Mouse (Mus musculus) cerebellum, postnatal 14 days (tissue): ENCODE results near the gene Vps29.
"Not testable (repeated sequence)": the region's sequence is repeated elsewhere in the genome, so short reads cannot be mapped to it uniquely, and the experiment has no call there.

ENCODE experiments used
- DNase-seq, 2 experiments: peaks; one replicate each; pipeline ENCODE4 v3.0.0; 2021; ENCODE audit warnings: mixed read lengths in 2 of 2

Vps29 gene

GRCm38 (mm10) chr5:122353807-122354491 is at the start of gene Vps29, which contains the start of gene Rad9b:
Vps29 (plus strand) TSS chr5:122354369.
Rad9b (minus strand) TSS chr5:122354233.
- DNase-seq, result peak; percentile 100

DNA sequence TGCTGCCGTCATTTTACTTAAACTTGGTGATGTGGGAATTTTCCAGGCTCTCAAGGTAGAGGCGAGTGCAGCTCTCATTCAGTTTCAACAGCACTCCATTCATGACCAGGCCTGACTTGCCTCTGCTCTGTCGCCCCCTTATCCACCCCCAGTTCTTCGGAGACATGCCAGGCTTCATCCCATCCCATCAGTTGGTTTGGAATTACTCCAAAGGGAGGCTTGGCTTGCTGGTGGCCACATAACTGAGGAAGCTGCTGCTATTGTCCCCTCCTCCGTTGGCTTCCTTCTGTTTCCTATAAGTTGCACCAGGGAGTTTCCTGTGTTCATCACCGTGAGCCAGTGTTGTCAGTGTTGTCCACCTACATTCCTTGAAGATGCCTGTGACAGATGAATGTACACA is 49.6 kb upstream of the Vps29 start:
- DNase-seq, result no peak

- no peak for DNase-seq
Observed at GRCm38 (mm10) chr5:122305472-122305871, 48.7 kb upstream of the Vps29 start.

DNA sequence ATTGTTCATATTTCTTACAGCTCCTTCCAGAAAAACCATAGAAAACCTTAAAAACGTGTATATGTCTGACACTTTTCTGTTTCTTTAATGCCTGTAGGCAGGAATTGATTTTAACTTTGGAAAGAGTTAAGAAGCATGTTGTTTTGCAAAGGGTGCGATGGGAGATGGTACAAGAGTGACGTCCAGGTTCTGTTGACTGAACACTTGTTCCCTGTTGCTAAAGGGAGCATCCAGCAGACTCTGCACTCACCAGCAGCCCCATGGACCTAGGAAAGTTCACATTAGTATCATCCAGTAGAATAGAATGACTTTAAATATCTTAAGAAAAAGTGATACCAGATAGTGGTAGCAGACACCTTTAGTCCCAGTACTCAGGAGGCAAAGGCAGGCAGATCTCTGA is 47.6 kb upstream of the Vps29 start:
- DNase-seq, result no peak

DNA sequence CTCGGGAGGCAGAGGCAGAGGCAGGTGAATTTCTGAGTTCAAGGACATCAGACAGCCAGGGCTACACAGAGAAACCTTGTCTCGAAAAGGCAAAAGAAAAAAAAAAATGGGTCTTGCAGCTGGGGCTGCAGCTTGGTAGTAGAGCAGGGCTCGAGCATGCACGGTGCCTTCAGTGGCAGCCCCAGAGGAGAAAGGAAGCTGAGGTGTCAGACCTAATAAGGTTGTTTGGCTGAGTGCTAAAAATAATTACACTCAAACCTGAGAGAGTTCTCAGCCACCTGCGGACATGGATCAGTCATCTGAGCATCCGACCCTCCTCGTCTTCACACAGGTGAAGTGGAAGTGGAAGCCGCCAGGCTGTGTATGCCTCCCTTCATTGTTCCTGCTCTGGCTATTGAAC is 43.5 kb upstream of the Vps29 start:
- no peak for DNase-seq

GRCm38 (mm10) chr5:122311692-122312091 is 42.5 kb upstream of the Vps29 start:
- no peak for DNase-seq

DNA sequence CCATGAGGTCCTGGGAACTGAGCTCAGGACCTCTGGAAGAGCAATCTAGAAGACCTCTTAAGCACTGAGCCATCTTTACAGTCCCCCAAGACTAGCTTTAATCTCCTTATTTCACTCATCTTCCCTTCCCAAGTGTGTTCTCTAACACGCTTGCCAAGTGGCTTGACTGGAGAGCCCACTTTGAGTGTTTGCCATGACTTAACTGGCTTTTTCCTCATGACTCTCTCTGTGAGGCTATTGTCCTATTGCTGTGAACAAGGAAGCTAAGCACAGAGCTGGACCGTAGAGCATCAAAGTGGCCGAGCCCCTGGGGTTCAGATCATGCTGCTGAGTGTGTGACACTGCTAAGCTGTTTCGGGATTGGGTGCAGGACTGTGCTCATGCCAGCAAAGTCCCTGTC is 41.8 kb upstream of the Vps29 start:
- no peak for DNase-seq

DNA sequence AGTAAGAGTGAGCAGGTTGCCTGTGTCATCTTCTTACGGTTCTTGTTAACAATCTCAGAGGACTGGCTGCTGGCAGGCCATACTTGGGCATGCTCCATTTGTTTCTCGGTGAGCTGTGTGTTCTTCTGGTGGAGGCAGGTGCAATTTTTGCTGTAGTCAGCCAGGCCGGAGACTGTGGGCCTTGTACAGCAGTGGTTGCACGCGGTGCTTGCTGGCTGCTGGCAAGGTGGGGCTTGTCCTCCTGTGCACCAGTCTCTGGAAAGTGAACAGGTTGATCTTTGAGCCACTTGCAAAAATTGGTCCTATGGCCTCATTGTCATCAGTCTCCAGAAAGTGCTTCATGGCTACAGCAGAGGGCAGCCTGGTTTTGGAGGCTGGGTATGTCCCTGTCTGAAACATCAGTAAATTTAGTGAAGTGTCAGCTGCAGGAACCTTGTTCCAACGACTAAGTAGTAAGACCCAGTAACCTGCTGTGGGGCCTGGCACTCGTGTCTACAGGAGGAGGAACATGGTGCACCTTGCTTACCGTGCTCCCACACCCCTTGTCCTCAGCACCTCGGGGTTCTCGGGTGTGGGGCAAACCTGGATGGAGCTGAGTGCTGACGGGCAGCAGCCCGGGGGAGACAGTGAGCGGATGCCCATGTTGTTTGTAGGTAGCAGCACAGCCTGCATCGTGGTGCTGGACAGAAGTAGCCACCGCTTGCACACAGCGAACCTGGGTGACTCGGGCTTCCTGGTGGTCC is 41.1 kb upstream of the Vps29 start:
- no peak for DNase-seq

DNA sequence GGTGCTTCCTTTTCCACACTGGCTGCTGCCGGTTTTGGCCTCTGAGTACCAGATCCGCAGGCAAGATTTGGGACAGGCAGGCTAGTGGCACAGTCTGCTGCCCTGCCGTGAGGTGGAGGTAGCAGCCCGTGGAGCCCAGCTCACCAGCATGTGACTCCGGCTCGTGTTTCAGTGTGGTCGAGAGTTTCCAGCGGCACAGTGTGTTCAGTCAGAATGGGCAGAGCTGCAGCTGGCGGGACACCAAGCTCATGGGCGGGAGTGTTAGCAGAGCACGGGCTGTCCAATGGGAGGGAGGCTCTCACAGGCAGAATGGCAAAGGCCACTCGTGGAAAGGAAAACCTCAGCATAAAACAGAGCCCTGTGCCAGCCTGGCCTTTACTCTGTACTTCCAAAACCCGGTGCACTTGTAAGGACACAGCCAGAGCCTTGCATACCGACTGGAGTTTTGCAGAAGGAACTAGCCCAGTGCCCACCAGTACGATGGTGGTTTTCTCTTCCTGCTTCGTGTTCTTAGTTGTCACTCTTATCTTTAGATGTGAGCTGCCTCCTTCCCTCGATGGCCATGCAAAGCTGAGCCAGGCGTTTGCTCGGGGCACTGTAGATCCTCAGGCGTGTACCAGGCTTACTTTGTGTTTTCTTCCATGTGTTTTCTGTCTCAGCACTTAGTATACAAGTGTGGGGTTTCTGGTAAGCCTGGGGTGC is 39.1 kb upstream of the Vps29 start:
- DNase-seq, result peak; percentile 90 to 94

DNA sequence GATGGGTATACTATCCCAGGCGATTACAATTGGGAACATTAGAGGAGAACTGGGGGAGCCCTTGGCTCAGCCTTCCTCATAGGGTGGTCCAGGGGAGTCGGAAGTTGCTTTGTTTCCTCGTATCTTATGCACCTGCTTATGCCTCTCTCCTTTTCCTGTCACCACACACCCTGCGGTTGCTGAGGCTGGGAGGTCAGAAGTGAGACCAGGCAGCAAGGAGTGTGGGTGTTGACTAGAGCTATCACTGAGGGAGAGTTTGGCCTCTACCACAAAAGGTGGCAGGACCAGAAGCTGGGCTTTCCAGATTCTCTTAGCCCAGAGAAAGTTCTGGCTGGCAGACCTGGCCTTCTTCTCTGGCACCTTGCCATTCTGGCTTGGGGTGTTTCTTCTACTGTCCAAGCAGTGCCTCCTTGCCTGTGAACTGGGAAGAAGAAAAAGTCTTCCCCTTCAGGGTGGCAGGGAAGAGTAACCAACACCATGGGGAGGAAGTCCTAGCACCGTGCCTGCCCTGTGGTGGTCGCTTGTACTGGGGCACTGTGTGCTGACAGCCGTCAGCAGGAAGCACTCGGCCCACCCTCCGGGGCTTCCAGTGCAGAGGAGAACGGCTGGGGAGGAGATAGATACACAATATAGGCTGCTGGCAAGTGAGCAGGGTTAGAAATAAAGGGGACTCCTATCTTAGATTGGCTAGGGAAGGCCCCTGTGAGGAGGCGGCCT is 36.7 kb upstream of the Vps29 start:
- peak; percentile 51 to 62 for DNase-seq

DNA sequence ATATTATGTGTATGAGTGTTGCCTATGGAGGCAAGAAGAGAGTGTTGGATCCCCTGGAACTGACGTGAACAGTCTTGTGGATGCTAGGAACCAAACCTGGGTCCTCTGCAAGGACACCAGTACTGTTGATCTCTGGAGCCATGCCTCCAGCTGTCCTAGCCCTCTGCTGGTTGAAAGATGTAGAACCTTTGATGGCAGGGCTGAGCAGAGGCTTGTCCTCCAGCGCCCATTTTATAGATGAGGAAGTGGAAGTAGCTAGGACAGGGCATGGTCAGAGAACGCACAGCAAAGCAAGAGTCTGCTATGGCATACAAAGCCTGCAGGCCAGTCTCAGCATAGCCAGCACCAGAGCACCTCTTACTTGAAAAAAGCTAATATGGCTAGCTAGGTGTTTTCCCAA is 36.1 kb upstream of the Vps29 start:
- DNase-seq, result no peak

DNA sequence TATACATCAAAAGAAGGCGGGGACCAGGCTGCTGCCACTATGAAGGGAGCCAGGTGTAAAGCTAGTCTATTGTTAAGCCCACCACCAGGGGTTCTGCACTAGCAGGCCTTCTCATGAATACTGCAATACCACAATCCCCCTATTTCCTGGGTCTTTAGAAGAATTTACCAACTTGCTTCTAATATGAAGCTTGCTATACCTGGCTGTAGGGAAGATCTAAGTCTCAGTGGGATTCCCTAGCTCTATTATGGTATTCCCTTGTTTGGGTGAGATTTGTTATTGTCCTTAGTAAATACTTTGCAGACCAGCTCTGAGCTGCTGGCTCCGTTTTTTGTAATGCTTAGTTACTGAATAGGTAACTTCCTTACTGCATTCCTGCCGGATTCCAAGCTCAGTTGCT is 35.2 kb upstream of the Vps29 start:
- not testable (repeated sequence) for DNase-seq

DNA sequence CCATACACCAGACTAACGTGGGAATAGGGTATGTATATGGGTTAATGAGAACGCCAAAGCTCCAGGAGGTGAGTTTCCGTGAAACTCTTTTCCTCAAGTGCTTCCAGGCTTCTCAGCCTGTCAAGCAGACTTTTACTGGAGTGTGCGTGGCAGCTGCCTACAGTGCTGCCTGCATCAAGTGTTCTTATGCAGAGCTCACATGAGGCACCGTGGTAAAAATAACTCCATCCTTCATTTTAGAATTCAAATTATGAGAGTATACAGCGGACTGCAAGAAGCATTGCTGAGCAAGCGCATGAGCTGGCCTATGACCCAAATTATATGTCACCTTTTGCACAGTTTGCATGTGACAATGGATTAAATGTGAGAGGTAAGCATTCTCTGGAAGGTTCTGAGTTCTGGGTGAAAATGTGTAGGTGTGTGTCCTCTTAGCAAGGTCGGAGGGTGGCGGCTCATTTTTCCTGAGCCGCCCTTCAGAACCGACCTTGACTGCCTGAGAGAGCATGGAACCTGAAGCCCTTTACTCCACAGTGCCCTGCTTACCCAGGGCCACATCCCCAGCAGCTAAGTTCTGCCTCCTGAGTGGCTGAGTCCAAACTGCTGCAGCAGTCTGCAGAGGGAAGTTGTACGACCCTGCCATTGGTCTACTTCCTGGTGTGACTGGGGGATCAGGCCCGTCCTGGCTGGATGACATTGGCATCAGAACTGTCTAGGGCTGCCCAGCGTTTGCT is 34.5 kb upstream of the Vps29 start:
- no peak for DNase-seq

- DNase-seq, result no peak
Observed at GRCm38 (mm10) chr5:122320205-122320781, 33.9 kb upstream of the Vps29 start.

DNA sequence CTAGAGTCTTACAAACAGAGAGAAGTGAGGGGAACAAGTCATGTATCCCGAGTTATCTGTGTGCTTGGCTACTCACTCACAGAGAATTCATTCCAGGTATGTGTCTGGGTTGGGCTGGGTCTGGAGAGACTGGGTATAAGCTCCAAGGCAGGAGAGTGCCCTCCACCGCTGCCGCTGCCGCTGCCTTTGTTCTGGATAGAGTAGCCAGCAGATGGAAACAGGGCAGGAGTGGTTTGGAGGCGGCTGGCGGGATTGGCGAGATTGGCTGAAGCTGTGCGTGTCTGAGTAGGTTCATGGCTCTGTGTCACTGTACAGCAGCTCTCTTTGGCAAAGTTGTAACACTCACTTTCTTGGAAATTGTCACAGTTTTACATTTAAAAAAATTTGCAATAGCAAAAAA is 30.6 kb upstream of the Vps29 start:
- DNase-seq, result no peak

GRCm38 (mm10) chr5:122324608-122325431 is 29.3 kb upstream of the Vps29 start:
- peak; percentile 86 to 90 for DNase-seq

GRCm38 (mm10) chr5:122325477-122325876 is 28.7 kb upstream of the Vps29 start:
- DNase-seq, result peak; percentile 55

DNA sequence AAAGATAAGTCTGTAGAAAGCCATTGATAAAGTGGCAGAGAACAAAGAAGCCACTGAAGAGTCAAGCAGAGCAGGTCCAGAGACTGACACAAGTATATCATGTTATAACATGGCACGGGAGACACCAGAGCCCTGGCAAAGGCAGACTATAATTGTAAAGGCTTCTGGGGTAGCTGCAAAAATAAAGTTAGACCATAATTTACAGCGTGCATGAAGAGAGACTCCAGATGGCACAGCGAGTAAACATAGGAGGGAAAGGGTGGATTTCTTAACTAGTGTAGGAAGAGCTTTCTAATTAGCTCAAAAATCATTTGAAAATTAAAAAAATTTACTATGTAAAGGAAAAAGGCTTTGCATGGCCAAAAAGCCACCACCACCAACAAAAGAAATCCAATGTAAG is 26.9 kb upstream of the Vps29 start:
- no peak for DNase-seq

DNA sequence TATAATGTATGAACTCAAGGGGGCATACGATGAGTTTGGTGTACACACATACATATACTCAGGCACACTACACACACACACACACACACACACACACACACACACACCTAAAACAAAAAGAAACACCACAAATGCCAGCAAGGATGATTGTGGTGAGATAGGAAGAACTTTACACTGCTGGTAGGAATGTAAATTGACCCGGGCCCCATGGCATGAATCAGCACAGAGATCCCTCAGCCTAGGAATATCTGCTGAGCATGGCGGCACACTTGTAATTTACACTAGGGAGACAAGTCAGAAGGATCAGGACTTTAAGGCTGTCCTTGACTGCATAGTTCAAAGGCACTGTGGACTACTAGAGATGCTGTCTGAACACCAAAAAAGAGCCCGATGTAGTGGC is 23.9 kb upstream of the Vps29 start:
- DNase-seq, result no peak

DNA sequence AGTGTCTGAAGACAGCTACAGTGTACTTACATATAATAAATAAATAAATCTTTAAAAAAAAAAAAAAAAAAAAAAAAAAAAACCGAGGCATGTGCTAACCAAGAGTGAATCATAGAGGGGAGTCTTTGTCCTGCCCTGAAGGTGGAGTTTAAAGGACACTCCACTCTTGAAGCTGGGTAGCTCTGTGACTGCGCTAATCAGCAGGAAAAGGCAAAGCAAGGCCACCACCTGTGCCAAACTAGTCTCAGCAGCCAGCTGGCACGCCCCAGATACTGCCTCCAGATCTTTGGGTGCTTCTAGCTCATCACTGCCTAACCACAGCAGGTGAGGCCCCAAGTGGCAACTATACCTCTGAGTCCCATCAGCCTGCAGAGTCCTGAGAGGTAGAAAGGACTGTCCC is 19.5 kb upstream of the Vps29 start:
- DNase-seq, result no peak
